Mouse (Mus musculus) testis, adult 2 months (tissue): Measurements from ENCODE around the gene Phykpl. TPM values are rescaled to one million over a fixed set of nuclear protein-coding genes. Genes with fewer than 3 reads are reported as not detected.

ENCODE experiments used
- H3K27ac ChIP-seq: fragments of 200-500 bp; 2 replicates; pipeline ENCODE4 v1.5.1; 2012; ENCODE audit warnings: low read depth, low read length; ENCODE audit not compliant: control insufficient read depth, insufficient read depth
- H3K27me3 ChIP-seq: fragments of 200-500 bp; 2 replicates; pipeline ENCODE4 v1.6.1; 2012; ENCODE audit warnings: mild to moderate bottlenecking, low read length, moderate library complexity; ENCODE audit not compliant: control insufficient read depth, insufficient read depth
- H3K36me3 ChIP-seq: fragments of 200-500 bp; 2 replicates; pipeline ENCODE4 v1.6.1; 2012; ENCODE audit warnings: mild to moderate bottlenecking, low read length; ENCODE audit not compliant: control insufficient read depth, insufficient read depth
- H3K4me1 ChIP-seq: fragments of 200-500 bp; 2 replicates; pipeline ENCODE4 v1.6.1; 2012; ENCODE audit warnings: low read length; ENCODE audit not compliant: control insufficient read depth, insufficient read depth
- H3K4me3 ChIP-seq: fragments of 200-500 bp; 2 replicates; pipeline ENCODE4 v1.5.1; 2012; ENCODE audit warnings: low read depth, mild to moderate bottlenecking, low read length, moderate library complexity, mixed read lengths; ENCODE audit not compliant: control insufficient read depth
- CTCF ChIP-seq: fragments of 200-500 bp; IDR thresholded peaks from 2 replicates; pipeline ENCODE4 v1.5.1; 2012; ENCODE audit warnings: low read depth, mild to moderate bottlenecking, inconsistent platforms, low read length, moderate library complexity; ENCODE audit not compliant: control insufficient read depth, insufficient read depth, insufficient replicate concordance
- POLR2A ChIP-seq: fragments of 200-500 bp; IDR thresholded peaks from 2 replicates; pipeline ENCODE4 v1.6.1; 2012; ENCODE audit warnings: low read depth, mild to moderate bottlenecking, inconsistent platforms, low read length, moderate library complexity; ENCODE audit not compliant: control insufficient read depth
- polyA plus RNA-seq: library from polyadenylated mRNA; depleted of rRNA; stranded (reverse); fragments of >200 nt; gene quantifications from 2 replicates; pipeline ENCODE4 v1.2.3, GENCODE M21; 2012; rRNA removed

The Phykpl gene
- 7.3 TPM in 2 replicates for polyA plus RNA-seq

DNA sequence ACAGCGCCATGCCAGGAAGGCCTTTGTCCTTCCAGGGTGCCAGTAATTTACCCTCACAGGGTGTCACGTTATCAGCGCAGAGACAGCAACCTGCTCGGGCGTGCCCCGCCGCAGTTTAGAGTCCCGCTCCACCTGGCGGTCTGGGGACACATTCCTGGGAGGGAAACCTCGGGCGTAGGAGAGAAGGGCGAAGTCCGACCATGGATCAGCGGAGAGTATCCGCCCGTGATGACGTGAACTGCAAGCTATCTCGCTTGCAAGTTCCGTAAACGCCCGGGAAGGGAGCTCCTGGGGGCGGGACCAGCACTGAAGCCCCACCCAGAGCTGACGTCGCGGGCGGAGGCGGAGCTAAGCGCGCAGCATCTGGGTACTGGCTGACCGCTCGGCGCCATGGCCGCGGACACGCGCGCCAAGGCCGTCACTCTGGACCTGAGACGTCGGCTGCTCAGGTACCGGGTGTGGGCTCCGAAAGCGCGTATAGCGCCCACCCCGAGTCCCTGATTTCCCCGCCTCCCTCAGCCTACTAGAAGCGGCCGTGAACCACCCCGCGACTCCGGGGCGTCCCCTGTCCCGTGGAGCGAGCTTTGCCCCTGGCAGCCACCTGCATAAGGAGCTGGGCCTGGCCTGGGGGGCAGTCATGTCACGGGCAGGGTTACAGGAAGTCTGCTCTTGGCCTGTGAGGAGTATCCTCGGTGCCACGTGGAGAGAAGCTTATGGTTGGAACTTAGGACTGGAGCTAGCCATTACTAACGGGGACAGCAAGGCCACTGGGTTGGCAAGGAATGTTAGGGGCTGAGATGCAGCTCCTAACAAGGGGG lies at the start of gene Phykpl:
TSS of gene Phykpl (plus strand) at position 327 of the 818 bp plus-strand sequence.
- Histone ChIP-seq H3K4me3 (peak within 1 kb of the TSS; percentile 92), H3K36me3 (no peaks in the 10 kb centered on the region), H3K27me3 (no peaks in the 10 kb centered on the region), H3K4me1 (peaks cover 23% of the 10 kb centered on the region), H3K27ac (peak within 1 kb of the TSS; percentile 96)
- TF ChIP-seq POLR2A, result peak; percentile 84
- TF ChIP-seq CTCF, result no peak

- Histone ChIP-seq H3K27me3 (no peaks in the 10 kb centered on the region), H3K27ac (no peak overlapping the region), H3K4me1 (no peaks in the 10 kb centered on the region), H3K36me3 (no peaks in the 10 kb centered on the region), H3K4me3 (no peak overlapping the region)
- no peak for TF ChIP-seq CTCF
Observed at GRCm38 (mm10) chr11:51538388-51538787, 46.2 kb upstream of the Phykpl start.

DNA sequence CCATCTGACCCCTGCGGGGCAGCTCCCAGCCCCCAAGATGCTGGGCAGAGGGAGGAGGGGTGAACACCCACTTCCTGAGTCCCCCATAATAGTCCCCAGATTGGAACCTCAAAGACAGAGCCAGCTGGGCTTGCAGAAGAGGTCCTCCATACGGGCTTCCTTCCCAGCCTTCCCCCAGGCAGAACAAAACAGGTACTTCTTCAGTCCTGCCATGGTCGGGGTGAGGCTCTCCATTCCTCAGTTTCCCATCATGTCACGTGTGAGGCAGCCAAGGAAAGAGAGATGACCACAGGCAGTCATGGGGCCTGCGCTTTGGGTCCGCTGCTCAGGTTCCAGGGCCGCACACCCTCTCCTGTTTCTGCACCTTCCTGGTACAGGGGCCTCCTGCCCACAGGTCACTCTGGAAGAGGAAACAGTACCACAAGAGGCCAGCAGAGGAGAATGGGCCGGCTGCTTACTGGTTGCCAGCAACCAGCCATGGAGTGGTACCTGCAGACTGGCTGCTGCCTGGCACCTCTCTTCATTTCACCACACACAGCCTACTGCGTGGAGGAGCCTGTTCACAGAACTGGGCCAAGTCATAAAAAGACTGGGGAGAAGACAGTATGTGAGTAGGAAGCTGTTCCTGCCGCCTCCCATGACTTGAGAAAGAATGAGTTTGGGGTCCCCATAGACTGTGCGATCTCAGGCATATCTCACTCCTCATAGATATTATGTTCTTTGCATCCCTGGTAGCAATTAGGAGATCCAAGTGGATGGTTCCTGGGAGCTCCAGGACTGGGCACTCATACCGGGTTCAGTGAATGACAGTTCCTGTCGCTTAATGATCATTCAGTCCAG lies 45.4 kb upstream of the Phykpl start:
- Histone ChIP-seq H3K27ac (no peak overlapping the region), H3K36me3 (no peaks in the 10 kb centered on the region), H3K4me3 (no peak overlapping the region), H3K4me1 (no peaks in the 10 kb centered on the region), H3K27me3 (no peaks in the 10 kb centered on the region)
- no peak for TF ChIP-seq CTCF
- no peak for TF ChIP-seq POLR2A

DNA sequence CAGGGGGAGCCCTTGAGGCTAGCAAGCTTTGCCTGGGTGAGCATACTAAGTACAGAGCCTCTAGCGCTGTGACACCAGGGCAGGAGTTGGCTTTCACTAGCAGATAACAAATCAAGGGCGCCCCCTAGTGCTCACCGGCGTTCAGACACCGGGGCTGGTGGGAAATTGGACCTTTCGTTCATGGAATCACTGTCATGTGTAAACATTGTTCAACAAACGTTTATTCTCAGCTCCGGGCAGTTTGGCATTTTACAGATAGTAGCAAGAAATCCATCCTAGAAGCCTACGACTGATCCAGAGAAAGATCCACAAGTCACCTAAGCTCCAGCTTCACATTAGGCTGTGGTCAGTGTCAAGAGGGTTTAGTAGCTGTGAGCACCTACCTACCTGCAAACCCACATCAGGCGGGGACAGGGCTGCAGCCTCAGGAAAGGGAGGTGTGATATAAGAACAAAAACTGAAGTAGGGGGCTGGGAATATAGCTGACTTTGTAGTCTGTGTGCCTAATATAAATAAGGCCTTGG lies 44.7 kb upstream of the Phykpl start:
- Histone ChIP-seq H3K4me3 (no peak overlapping the region), H3K27ac (no peak overlapping the region), H3K36me3 (no peaks in the 10 kb centered on the region), H3K4me1 (no peaks in the 10 kb centered on the region), H3K27me3 (no peaks in the 10 kb centered on the region)
- TF ChIP-seq CTCF (peak; percentile 92), POLR2A (no peak)

DNA sequence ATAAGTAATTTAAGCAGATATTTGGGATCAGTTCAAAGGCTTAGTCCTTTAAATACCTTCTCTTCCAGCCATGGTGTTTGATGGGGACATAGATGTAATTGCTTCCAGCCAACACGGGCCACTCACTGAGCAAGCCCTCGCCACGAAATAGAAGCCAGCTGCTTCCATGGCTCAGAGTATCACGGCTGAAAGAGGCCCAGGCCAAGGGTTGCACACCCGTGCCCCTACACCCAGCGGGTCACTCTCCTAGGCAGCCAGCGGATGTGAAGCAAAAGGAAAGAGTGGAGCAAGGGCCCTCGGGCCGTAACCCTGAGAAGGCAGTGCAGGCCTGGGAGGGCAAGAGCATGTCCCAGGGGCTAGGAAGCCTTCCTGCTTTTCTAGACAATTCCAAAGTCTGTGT lies 42.1 kb upstream of the Phykpl start:
- Histone ChIP-seq H3K4me3 (no peak overlapping the region), H3K36me3 (no peaks in the 10 kb centered on the region), H3K27me3 (no peaks in the 10 kb centered on the region), H3K27ac (no peak overlapping the region), H3K4me1 (no peaks in the 10 kb centered on the region)
- TF ChIP-seq CTCF (no peak), POLR2A (no peak)

GRCm38 (mm10) chr11:51543487-51544050 lies 41.0 kb upstream of the Phykpl start:
- H3K4me3 ChIP-seq, result no peak overlapping the region
- H3K36me3 ChIP-seq, result no peaks in the 10 kb centered on the region
- no peak overlapping the region for H3K27ac ChIP-seq
- no peaks in the 10 kb centered on the region for H3K4me1 ChIP-seq
- TF ChIP-seq POLR2A (no peak), CTCF (no peak)
- H3K27me3 ChIP-seq, result no peaks in the 10 kb centered on the region

GRCm38 (mm10) chr11:51544413-51544812 lies 40.1 kb upstream of the Phykpl start:
- no peak overlapping the region for H3K27ac ChIP-seq
- TF ChIP-seq CTCF, result no peak
- TF ChIP-seq POLR2A, result no peak
- no peak overlapping the region for H3K4me3 ChIP-seq
- no peaks in the 10 kb centered on the region for H3K27me3 ChIP-seq
- H3K36me3 ChIP-seq, result no peaks in the 10 kb centered on the region
- no peaks in the 10 kb centered on the region for H3K4me1 ChIP-seq
